Mouse (Mus musculus) gonadal fat pad, adult 2 months (tissue): ENCODE data around the gene Lefty2. TPM values are rescaled to one million over a fixed set of nuclear protein-coding genes. Genes with fewer than 3 reads are reported as not detected.
"Not testable (repeated sequence)": the region's sequence is repeated elsewhere in the genome, so short reads cannot be mapped to it uniquely, and the experiment has no call there.

Source experiments
- DNase-seq: peaks from one replicate; pipeline ENCODE4 v3.0.0-alpha.2; 2012; ENCODE audit warnings: low read depth
- polyA plus RNA-seq: library from polyadenylated mRNA; depleted of rRNA; stranded (reverse); fragments of >200 nt; gene quantifications from 2 replicates; pipeline ENCODE4 v1.2.3, GENCODE M21; 2012; rRNA removed

Lefty2 gene
- polyA plus RNA-seq, 1 experiment = 0.19 TPM

GRCm38 (mm10) chr1:180934467-180935419 lies 41.8 kb downstream of the Lefty2 start, which contains the start of gene Lefty1:
Gene Lefty1, plus strand, starts transcription at chr1:180935022.
- no peak for DNase-seq

- not testable (repeated sequence) for DNase-seq
These were observed 43.9 kb downstream of the Lefty2 start for GRCm38 (mm10) chr1:180936610-180937398.

GRCm38 (mm10) chr1:180937631-180938030 lies 44.7 kb downstream of the Lefty2 start:
- not testable (repeated sequence) for DNase-seq

DNA sequence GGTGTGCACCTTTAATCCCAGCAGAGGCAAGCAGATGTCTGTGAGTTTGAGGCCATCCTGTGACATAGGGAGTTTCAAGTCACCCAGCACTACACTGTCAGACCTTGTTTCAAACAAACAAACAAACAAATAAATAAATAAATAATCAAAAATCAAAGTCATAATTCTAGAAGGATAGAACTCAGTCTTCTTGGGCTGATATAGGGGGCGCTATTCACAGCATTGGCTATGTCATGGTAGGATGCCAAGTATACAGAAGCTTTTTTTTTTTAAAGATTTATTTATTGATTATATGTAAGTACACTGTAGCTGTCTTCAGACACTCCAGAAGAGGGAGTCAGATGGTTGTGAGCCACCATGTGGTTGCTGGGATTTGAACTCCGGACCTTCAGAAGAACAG lies 45.9 kb downstream of the Lefty2 start:
- DNase-seq = not testable (repeated sequence)

DNA sequence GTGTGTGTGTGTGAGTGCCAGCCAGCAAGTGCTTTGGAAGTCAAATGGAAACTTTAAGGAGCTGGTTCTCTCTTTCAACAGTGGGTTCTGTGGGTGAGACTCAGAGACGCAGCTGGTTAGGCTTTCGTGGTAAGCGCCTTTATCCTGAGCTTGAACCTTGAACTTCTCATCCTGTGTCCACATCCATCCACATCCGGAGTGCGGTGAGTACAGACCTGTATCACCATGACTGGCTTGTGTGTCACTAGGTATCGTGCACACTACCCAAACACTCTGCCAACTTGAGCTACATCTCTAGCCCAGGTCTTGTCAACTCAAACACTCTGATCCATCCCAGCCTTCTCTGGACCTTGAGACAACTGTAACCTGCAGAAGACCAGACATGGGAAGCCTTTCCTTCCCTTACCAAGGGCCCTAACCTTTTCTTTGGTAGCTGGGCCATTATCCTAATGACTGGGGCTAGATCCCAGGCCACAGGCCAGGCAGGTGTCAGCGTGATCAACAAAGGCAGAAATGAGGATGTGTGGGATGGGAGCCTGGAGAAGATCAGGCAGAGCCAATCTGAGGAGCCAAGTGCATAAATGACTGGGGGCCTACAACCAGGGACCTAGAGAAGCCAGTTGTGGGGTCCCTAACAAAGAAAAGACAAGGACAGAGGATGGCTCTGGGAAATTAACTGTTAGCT lies 48.0 kb downstream of the Lefty2 start:
- no peak for DNase-seq

DNA sequence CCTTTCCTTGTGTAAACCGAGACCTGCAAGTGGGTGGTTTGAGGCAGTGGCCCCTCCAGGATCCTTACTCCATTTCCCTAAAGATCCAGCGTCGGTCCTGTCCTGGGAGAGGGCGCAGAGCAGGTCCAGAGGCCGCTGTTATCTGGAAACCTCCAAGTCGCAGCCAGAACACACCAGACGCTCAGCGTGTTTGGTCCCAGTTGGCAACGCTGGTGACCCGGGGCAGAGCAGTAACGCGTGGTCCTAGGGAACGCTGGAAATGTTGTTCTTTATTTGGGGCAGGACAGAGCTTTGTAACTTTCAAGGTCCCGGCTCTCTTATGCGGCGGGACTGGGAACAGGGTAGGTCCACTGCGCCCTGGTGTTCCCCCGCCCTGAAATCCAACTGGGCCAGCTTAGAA lies 48.8 kb downstream of the Lefty2 start:
- DNase-seq = no peak

- DNase-seq = no peak
These were observed 49.5 kb downstream of the Lefty2 start, which contains the start of gene Tmem63a for GRCm38 (mm10) chr1:180942166-180943031. Gene Tmem63a, plus strand, starts transcription at chr1:180942344.

DNA sequence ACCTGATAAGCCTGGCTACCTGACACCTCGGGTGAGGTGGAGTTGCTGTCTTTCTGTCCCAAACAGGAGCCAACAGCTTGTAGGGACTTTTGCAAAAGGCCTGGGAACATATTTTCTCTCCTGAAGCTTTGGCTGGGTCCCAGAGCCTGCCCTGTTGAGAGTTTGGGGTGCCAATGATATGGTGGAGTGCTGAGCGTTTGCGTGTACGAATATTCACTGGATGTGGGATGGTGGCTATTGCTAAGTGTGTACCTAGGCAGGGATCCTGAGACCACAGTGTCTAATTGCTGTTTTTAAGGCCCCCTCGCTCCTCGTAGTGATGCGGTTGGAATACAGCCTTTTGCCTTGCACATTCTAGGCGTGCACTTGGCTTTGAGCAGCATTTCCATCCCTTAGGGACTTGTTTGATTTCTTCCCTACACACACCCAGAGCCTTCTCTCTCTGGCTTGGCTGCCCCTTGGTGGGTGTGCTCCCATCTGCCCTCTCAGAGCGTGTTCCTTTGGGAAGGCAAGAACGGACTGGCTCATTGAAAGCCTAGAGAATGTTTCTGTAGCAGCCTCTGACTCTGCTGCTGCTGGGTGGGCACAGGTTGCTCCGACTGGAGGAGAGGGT lies 50.2 kb downstream of the Lefty2 start:
- DNase-seq = no peak

DNA sequence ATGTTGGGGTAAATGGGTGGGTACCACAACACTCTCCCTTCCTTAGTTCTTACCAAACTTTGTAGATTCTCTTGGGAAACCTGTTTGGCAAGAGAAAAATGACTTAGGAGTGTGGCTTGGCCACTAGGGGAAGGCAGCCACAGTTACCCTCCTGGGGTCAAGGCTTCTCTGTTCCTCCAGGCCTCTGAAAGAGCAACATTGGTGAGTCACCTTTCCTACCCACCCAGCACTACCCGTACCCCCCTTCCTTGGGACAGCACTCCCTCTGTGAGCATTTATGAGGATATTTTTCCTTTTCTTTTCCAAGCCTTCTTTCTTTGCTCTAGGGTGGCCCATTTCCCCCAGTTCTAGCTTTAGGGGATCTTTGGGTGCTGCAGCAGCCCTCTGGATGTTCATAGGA lies 51.0 kb downstream of the Lefty2 start:
- no peak for DNase-seq

GRCm38 (mm10) chr1:180944553-180944952 lies 51.6 kb downstream of the Lefty2 start:
- DNase-seq = no peak

DNA sequence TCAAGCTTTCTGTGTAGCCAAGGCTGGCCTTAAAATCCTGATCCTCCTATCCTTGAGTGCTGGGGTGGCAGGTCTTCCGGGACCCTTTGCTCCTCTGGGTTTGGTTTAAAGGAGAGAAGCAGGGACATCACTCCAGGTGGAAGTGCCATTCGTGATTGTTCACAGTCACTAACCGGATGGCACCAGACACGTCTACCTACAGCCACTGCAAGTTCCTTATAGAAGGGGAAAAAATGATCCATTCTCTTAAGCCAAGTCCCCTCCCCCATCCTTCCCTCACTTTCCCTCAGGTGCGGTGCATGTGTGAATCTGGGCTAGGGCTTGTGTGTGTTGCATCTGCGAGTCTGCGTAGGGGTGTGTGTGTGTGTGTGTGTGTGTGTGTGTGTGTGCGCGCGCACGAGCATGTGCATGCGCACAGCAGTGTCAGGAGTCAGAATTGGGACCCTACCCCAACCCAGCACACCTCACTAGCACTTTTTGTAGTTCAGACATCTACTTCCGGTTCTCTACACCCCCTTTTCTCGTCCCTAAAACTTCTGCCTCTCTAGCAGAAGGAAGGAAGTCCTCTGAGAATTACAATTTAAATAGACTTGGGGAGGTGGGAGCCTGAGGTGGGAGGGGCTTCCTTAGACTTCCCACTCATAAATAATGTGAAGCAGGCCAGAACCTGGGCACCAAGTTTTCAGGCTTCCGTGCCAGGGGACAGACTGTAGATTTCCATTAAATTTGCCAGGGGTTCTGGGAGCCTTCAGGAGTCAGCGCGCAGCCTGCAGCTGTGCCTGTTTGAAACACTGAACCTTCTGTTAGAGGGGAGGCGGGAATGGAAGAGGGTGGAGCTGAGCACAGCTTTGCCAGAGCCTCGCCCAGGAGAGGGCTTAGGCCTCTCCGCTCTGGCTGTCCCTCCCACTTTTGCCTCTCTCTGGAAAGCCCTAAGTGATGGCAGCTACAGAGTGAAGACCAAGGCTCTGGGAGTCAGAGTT lies 52.4 kb downstream of the Lefty2 start:
- no peak for DNase-seq

DNA sequence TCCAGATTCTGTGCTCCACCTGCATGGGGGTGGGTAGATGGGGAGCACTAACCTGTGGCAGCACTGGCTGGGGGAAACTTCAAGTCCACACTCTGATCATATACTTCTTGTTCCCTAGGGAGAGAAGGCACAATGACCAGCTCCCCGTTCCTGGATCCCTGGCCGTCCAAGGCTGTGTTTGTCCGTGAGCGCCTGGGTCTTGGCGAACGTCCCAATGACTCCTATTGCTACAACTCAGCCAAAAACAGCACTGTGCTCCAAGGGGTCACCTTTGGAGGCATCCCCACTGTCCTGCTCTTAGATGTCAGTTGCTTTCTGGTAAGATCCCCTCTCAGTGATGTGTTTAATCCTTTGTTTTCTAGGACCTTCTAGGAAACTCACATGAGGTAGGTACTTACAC lies 53.5 kb downstream of the Lefty2 start:
- no peak for DNase-seq

Other genes with a start within 250 kb of the Lefty2 start
- not detected in 2 replicates for gene Mixl1, start 196.1 kb upstream of the Lefty2 start, polyA plus RNA-seq
- gene Acbd3, start 167.1 kb upstream of the Lefty2 start, polyA plus RNA-seq = 19.2 and 22.4 TPM in 2 replicates
- 399 and 407 TPM in 2 replicates for gene H3f3a, start 79.2 kb upstream of the Lefty2 start, polyA plus RNA-seq
- 11.2 and 12.7 TPM in 2 replicates for gene Sde2, start 42.0 kb upstream of the Lefty2 start, polyA plus RNA-seq
- 54.8 and 58.5 TPM in 2 replicates for gene Pycr2, start 11.2 kb downstream of the Lefty2 start, polyA plus RNA-seq
- gene Lefty1, start 41.9 kb downstream of the Lefty2 start, polyA plus RNA-seq = 4.1 and 5.7 TPM in 2 replicates
- gene Tmem63a, start 49.2 kb downstream of the Lefty2 start, polyA plus RNA-seq = 41.3 and 41.7 TPM in 2 replicates
- 57.6 and 57.7 TPM in 2 replicates for gene Ephx1, start 127.8 kb downstream of the Lefty2 start, polyA plus RNA-seq
- gene 9130409I23Rik, start 158.1 kb downstream of the Lefty2 start, polyA plus RNA-seq = not detected in 2 replicates